Mouse (Mus musculus) CD8-positive naive resting alpha-beta T cell, adult 2 months (primary cell): Measurements from ENCODE around the gene Ints11.

Experiments used
- DNase-seq, 2 experiments: peaks; one replicate each; pipeline ENCODE4 v3.0.0; 2022; ENCODE audit warnings: low read depth in 2 of 2, low spot score in 2 of 2

Gene Ints11

DNA sequence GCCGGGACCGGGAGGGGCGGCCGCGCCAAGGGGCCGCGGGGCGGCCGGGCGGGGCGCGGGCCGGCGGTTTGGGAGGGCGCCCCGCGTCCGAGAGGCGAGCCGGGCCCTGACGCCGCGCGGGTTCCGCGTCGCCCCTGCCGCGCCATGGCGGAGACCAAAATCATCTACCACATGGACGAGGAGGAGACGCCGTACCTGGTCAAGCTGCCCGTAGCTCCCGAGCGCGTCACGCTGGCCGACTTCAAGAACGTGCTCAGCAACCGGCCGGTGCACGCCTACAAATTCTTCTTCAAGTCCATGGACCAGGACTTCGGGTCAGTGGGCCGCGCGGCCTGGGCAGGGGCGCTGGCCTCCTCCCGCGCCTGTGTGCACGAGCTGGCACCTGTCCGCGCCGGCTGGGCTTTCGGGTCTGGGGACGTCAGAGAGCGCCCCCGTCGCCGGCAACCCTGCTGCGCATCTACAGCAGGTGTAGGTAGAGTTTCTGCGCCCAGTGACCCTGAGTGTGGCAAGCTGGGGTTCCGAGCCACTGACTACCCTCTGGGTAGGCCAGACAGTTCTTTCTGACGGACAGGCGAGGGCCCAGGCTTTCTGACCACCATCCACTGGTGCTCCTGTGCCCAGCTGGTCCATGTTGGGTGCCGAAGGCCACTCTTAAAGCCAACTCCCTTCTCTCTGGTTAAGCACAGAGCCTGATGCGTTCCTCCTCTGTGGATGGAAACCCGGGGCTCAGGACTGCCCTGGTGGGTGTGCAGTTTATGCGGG lies 21.6 kb upstream of the Ints11 start:
- no peak for DNase-seq

DNA sequence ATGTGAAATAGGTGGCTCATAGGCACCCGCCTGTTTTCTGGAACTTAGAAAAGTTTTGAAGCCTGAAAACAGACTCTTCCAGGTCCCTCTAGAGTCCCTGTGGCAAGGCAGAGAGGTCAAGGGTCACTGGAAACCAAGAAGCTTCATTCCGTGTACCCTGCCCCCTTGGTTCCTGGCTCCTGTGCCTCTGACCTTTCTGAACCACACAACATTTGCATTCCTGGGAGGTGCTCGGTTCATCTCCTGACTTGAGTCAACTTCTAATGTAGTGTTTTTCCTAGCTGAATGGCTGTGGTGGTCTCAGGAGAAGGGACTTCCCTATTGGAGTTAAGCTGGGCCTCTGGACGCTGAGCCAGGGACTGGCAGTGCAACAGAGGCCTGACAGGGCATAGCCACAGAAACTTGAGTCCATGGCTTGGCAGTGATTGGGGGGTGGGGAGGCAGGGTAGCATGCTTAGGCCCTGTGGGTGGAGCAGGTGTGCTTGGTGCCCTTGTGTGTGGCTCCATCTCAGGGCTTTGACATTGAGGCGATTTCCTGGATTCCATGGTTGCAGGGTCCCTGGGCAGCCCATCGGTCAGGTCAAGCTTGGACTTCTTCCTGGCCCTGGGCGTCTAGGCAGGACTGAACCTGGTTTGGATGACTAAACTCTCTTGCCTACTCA lies 20.8 kb upstream of the Ints11 start:
- no peak for DNase-seq

- no peak for DNase-seq
These were observed 20.0 kb upstream of the Ints11 start for GRCm38 (mm10) chr4:155849391-155849790.

- DNase-seq = no peak
These were observed 19.4 kb upstream of the Ints11 start for GRCm38 (mm10) chr4:155849792-155850451.

DNA sequence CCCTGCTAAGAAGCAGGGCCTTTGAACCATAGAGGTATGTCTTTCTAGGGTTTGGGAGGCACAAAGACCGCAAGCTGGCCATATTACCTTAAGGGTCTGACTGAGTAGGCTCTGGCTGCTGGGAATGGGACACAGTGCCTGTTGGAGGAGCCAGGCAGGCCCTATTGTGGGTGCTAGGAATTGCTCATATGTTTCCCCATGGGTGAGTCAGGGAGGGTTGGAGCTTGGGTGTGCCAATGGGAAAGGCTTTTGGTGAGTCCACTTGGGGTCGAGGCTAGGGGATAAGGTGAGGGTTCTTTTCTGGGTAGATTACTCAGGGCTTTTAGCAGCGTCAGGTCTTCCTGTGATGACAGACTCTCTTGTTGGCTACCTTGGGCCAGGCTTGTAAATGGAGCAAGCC lies 18.0 kb upstream of the Ints11 start:
- no peak for DNase-seq

- DNase-seq = no peak
These were observed 17.4 kb upstream of the Ints11 start for GRCm38 (mm10) chr4:155851951-155852411.

DNA sequence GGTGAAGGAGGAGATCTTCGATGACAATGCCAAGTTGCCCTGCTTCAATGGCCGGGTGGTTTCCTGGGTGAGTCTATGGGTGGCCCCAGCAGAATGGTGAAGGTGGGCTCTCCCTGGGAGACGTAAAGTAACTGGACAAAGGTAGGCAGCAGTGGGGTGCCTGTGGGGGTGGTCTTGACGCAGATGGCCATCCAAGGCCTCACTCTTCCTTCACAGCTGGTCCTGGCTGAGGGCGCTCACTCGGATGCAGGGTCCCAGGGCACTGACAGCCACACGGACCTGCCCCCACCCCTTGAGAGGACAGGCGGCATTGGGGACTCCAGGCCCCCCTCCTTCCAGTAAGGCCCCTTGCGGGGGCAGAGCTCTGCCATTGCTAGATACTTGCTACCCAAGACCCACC lies 15.9 kb upstream of the Ints11 start:
- no peak for DNase-seq

GRCm38 (mm10) chr4:155854991-155855390 lies 14.4 kb upstream of the Ints11 start:
- DNase-seq = no peak

DNA sequence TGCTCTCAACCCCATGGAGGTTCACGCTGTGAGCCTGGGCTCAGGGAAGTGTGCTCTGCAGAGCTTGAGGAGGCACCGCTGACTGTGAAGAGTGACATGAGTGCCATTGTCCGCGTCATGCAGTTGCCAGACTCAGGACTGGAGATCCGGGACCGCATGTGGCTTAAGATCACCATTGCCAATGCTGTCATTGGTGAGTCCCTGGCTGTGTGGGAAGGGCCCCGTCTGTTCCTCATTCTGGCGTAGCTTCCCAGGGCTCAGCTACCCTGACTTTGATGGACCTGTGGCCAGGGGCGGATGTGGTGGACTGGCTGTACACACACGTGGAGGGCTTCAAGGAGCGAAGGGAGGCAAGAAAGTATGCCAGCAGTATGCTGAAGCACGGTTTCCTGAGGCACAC lies 13.3 kb upstream of the Ints11 start:
- no peak for DNase-seq

DNA sequence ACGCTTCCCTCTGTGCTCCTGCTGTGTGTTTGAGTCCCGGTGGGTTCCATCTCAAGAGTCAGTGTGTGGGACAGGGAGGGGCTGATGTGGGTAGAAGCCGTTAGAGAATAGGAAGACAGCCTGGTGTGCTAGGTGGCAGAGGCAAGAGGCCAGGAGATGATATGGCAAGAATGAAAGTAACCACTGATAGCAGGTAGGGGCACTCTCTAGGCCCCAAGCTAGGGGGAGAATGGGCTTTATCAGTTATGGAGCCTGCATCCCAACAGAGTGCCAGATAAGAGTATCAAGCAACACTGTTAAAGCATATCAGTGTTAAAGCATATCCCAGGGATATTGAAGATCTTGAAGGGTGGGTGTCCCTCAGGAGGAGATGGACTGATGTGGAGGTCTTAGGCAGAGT lies 12.5 kb upstream of the Ints11 start:
- DNase-seq = no peak

- no peak for DNase-seq
These were observed 10.0 kb upstream of the Ints11 start for GRCm38 (mm10) chr4:155859318-155859717.

DNA sequence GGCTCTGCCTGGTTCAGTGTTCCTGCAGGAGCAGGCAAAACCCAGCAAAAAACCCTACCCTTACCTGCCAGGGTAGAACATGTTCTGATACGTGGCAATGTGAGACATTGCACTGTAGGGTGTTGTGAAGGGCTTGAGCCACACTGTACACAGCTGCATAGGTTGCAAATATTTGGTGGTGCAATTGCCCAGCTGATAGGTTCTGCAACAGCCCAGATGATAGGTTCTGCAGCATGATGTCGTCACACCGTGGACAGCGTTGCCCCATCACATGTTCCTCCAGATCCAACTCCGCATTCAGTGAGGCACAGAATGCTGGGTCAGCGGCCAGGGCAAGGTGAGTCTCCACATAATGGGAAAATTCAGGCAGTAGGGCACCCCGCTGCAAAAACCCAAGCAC lies 7.6 kb upstream of the Ints11 start:
- DNase-seq = no peak

DNA sequence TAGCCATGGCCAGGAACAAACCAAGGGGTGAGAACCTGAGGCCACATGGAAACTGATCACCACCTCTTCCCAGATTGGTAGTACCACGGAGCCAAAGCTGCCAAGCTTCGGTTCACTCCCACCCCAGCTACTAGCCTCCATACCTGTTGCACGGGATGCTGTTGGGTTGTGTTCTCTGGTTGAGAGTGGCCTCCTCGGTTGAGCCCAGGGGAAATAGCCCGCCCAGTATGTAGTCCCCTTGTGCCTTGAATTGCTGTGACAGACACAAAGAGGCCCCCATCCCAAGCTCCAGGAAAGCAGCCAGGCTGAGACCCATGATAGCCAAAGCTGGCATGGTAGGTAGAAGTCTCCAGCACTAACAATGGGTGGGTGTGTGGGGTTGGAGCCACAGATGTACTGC lies 6.3 kb upstream of the Ints11 start, which contains the start of gene Tas1r3:
TSS of gene Tas1r3 (minus strand) at position 362 of the 400 bp plus-strand sequence.
- no peak for DNase-seq

GRCm38 (mm10) chr4:155868614-155869298 lies 590 bp upstream of the Ints11 start:
- no peak for DNase-seq

DNA sequence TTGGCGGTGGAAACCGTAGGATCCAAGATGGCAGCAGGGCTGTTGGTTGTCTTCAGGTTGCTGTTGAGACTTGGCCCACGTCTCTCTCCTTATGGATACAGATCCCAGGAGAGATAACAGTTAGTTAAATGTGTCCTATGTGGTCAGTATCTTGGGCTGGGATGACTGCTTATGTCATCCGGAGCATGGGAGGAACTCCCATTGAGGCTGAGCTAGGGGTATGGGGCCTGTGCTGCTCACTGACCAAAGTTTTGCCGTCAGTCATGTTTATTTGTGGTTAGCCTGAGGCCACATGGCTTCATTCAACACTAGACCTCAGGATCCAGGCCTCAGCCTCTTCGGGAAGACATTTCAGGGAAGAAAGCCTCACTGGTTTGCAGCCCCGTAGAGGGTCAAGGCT lies 2.1 kb downstream of the Ints11 start:
- DNase-seq = no peak

- no peak for DNase-seq
These were observed 14.2 kb downstream of the Ints11 start for GRCm38 (mm10) chr4:155883587-155883986.

- DNase-seq = no peak
These were observed 17.0 kb downstream of the Ints11 start for GRCm38 (mm10) chr4:155886330-155886729.

- no peak for DNase-seq
These were observed 18.3 kb downstream of the Ints11 start for GRCm38 (mm10) chr4:155887674-155888073.

- DNase-seq = no peak
These were observed 18.8 kb downstream of the Ints11 start for GRCm38 (mm10) chr4:155888181-155888580.

DNA sequence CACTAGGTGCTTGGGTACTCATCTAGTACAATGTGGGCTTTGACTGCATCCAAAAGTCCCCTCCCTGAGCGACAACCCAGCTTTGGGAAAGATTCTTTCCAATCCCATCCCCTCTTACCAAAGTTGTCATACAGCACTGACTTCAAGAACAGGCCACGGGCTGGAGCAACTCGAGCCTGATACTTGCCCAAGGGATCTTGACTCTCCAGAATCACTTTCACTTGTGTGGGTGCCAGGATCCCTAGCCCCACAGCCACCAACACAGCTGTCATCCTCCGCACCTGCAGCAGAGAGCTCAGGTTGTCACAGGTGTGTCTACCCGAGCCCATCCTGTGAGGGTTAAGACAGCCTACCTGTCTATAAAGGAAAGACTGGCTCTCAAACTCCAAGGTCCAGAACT lies 20.0 kb downstream of the Ints11 start:
- DNase-seq = no peak

DNA sequence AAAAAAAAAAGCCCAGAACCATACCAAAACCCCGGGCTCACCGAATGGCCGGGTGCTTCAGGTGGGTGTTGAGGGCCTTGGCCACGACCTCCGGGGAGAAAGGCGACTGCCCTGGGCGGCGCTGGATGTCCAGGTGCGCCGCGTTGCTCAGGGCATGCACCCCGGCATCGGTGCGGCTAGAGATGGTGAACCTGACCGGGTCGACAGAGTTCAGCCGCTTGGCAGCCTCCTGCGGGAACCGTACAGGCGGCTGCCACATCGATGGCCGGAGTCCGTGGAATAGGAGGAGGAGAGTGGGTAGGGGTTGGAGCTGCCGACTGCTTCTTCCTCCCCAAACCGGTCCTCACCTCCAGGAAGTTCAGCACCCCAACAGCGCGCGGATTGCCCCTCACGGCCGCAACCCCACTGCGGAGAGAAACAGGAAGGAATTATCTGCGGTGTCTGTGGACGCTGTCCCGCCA lies 21.7 kb downstream of the Ints11 start:
- no peak for DNase-seq
